Mouse (Mus musculus) c-Kit-positive CD71-negative TER-119-negative erythroid progenitor cells, embryonic 14.5 days (primary cell): ENCODE data around the gene Abcg1.

Experiments used
- DNase-seq: peaks from one replicate; pipeline ENCODE4 v3.0.0-alpha.2; 2013; ENCODE audit warnings: low read depth

Gene Abcg1

GRCm38 (mm10) chr17:31057151-31057890 lies at the start of gene Abcg1:
TSS of gene Abcg1 (plus strand) at chr17:31057675.
- no peak for DNase-seq

GRCm38 (mm10) chr17:31008416-31008815 lies 49.1 kb upstream of the Abcg1 start:
- no peak for DNase-seq

- DNase-seq, result peak; percentile 65
Measured at GRCm38 (mm10) chr17:31011551-31012394, 45.7 kb upstream of the Abcg1 start.

- peak; percentile 76 for DNase-seq
Measured at GRCm38 (mm10) chr17:31018267-31018666, 39.2 kb upstream of the Abcg1 start.

- peak; percentile 73 for DNase-seq
Measured at GRCm38 (mm10) chr17:31019505-31019904, 38.0 kb upstream of the Abcg1 start.

- no peak for DNase-seq
Measured at GRCm38 (mm10) chr17:31020078-31020477, 37.4 kb upstream of the Abcg1 start.

GRCm38 (mm10) chr17:31021276-31021675 lies 36.2 kb upstream of the Abcg1 start:
- no peak for DNase-seq

- DNase-seq, result no peak
Measured at GRCm38 (mm10) chr17:31024125-31024781, 33.2 kb upstream of the Abcg1 start.

- DNase-seq, result no peak
Measured at GRCm38 (mm10) chr17:31024782-31025125, 32.7 kb upstream of the Abcg1 start.

- DNase-seq, result no peak
Measured at GRCm38 (mm10) chr17:31026986-31027385, 30.5 kb upstream of the Abcg1 start.

- no peak for DNase-seq
Measured at GRCm38 (mm10) chr17:31027723-31028122, 29.8 kb upstream of the Abcg1 start.

GRCm38 (mm10) chr17:31028821-31029370 lies 28.6 kb upstream of the Abcg1 start:
- DNase-seq, result no peak

- no peak for DNase-seq
Measured at GRCm38 (mm10) chr17:31029407-31029806, 28.1 kb upstream of the Abcg1 start.

GRCm38 (mm10) chr17:31032341-31032740 lies 25.1 kb upstream of the Abcg1 start:
- DNase-seq, result no peak

- DNase-seq, result no peak
Measured at GRCm38 (mm10) chr17:31033251-31033650, 24.2 kb upstream of the Abcg1 start.

GRCm38 (mm10) chr17:31034165-31034564 lies 23.3 kb upstream of the Abcg1 start:
- DNase-seq, result no peak

- DNase-seq, result no peak
Measured at GRCm38 (mm10) chr17:31034674-31035356, 22.7 kb upstream of the Abcg1 start.

GRCm38 (mm10) chr17:31036168-31036876 lies 21.2 kb upstream of the Abcg1 start:
- no peak for DNase-seq

GRCm38 (mm10) chr17:31037331-31037730 lies 20.1 kb upstream of the Abcg1 start:
- no peak for DNase-seq

- no peak for DNase-seq
Measured at GRCm38 (mm10) chr17:31038381-31038780, 19.1 kb upstream of the Abcg1 start.

GRCm38 (mm10) chr17:31039626-31040025 lies 17.8 kb upstream of the Abcg1 start:
- DNase-seq, result peak; percentile 53
